Mouse (Mus musculus): ENCODE measurements around the gene Ube3a. TPM values are rescaled to one million over a fixed set of nuclear protein-coding genes. Genes with fewer than 3 reads are reported as not detected.

The Ube3a gene
- total and polyA plus RNA-seq, 3 experiments, result 35.6 to 83.3 (median 45.5) TPM

GRCm38 (mm10) chr7:59192831-59193230 is 35.7 kb upstream of the Ube3a start:
- TF ChIP-seq RAD21 (IDR thresholded peaks at IDR 0.05; ENCODE audit: low read depth, low read length) (no peak), MXI1 (IDR thresholded peaks at IDR 0.05; ENCODE audit: low read depth, low read length) (no peak), USF1 (IDR thresholded peaks at IDR 0.05; ENCODE audit: low read depth, low read length) (no peak), TBP (conservative IDR thresholded peaks at IDR 0.05; ENCODE audit: low read depth, low read length) (no peak), ZKSCAN1 (IDR thresholded peaks at IDR 0.05; ENCODE audit: borderline replicate concordance, low read depth, low read length) (no peak), ETS1 (conservative IDR thresholded peaks at IDR 0.05; ENCODE audit: low read depth, low read length) (no peak), SMC3 (IDR thresholded peaks at IDR 0.05; ENCODE audit: low read depth, low read length) (no peak), ZC3H11A (IDR thresholded peaks at IDR 0.05; ENCODE audit: low read depth, low read length) (no peak), MYC (IDR thresholded peaks at IDR 0.05; ENCODE audit: low read depth, low read length) (no peak), PAX5 (IDR thresholded peaks at IDR 0.05; ENCODE audit: low read length) (no peak), POLR2AphosphoS2 (IDR thresholded peaks at IDR 0.05; ENCODE audit: low read depth, low read length) (no peak)
- no peaks in the 10 kb centered on the region for H3K36me3 ChIP-seq (replicated peaks in 1 of 2; ENCODE audit: control insufficient read depth in 1 of 2, insufficient read depth in 1 of 2, low read length in 1 of 2)
- DNase-seq (ENCODE audit: extremely low read depth), result no peak
- H3K4me2 ChIP-seq (ENCODE audit: insufficient read depth, low read depth, poor library complexity, severe bottlenecking), result no peak overlapping the region
- H3K9me3 ChIP-seq (replicated peaks; ENCODE audit: low read length), result no peaks in the 10 kb centered on the region
- in situ Hi-C loops (cut with MboI; ENCODE audit: low pct_ligation_motif_present, low pct_unique_long_range_greater_than_20kb, low sequenced_read_pairs) (no loop called here), dilution Hi-C loops (cut with MboI; ENCODE audit: extremely low pct_ligation_motif_present, extremely low pct_unique_long_range_greater_than_20kb, low sequenced_read_pairs) (no loop called here)
- H3K4me3 ChIP-seq (replicated peaks in 1 of 3; ENCODE audit: low read depth in 2 of 3, low read length in 2 of 3, poor library complexity in 1 of 3), result no peak overlapping the region
- H3K4me1 ChIP-seq (ENCODE audit: control insufficient read depth in 1 of 2, insufficient read depth in 2 of 2), result peaks cover 0 to 2% of the 10 kb centered on the region in 2 experiments; a peak in 1 of 4 replicates
- H3K27me3 ChIP-seq (replicated peaks), result peaks cover 6% of the 10 kb centered on the region
- H3K9ac ChIP-seq (ENCODE audit: insufficient read depth, low read depth), result no peak overlapping the region
- no peaks in the 10 kb centered on the region for H3K79me2 ChIP-seq (replicated peaks; ENCODE audit: control insufficient read depth, extremely low read depth, insufficient read depth, poor library complexity, severe bottlenecking)
- no peak overlapping the region for H3K27ac ChIP-seq (ENCODE audit: insufficient read depth, low read depth)

DNA sequence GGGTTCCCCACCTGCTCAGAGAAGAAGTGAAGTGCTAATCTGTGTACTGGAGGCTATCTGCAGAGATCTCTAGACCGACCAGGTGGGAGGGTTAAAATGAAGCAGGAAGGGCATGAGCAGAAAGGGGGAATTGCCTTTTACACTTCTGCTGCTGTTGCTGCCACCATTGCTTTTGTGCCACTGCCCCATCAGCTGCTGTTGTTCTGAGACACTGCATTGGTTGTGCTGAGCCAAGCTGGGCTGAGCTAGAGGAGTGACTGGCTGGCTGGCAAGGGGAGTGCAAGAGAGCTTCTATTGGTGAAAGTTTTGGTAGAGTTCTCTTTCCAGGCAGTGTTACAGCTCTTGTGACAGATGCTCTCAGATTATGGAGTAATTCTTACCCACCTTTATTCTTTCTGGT is 13.6 kb upstream of the Ube3a start:
- dilution Hi-C loops (cut with MboI; ENCODE audit: extremely low pct_ligation_motif_present, extremely low pct_unique_long_range_greater_than_20kb, low sequenced_read_pairs) (no loop called here), in situ Hi-C loops (cut with MboI; ENCODE audit: low pct_ligation_motif_present, low pct_unique_long_range_greater_than_20kb, low sequenced_read_pairs) (no loop called here)
- Histone ChIP-seq H3K27me3 (replicated peaks) (peaks cover 2% of the 10 kb centered on the region), H3K4me2 (ENCODE audit: insufficient read depth, low read depth, poor library complexity, severe bottlenecking) (no peak overlapping the region), H3K4me3 (replicated peaks in 1 of 3; ENCODE audit: low read depth in 2 of 3, low read length in 2 of 3, poor library complexity in 1 of 3) (no peak overlapping the region), H3K9me3 (replicated peaks; ENCODE audit: low read length) (no peaks in the 10 kb centered on the region), H3K9ac (ENCODE audit: insufficient read depth, low read depth) (no peak overlapping the region), H3K79me2 (replicated peaks; ENCODE audit: control insufficient read depth, extremely low read depth, insufficient read depth, poor library complexity, severe bottlenecking) (no peaks in the 10 kb centered on the region), H3K36me3 (replicated peaks in 1 of 2; ENCODE audit: control insufficient read depth in 1 of 2, insufficient read depth in 1 of 2, low read length in 1 of 2) (no peaks in the 10 kb centered on the region), H3K4me1 (ENCODE audit: control insufficient read depth in 1 of 2, insufficient read depth in 2 of 2) (no peaks in the 10 kb centered on the region), H3K27ac (ENCODE audit: insufficient read depth, low read depth) (no peak overlapping the region)
- no peak for TF ChIP-seq IRF4 (IDR thresholded peaks at IDR 0.05; ENCODE audit: low read depth, low read length)
- no peak for TF ChIP-seq EP300 (IDR thresholded peaks at IDR 0.05; ENCODE audit: low read length)
- TF ChIP-seq RCOR1 (conservative IDR thresholded peaks at IDR 0.05; ENCODE audit: low read depth, low read length), result no peak
- TF ChIP-seq SIN3A (IDR thresholded peaks at IDR 0.05; ENCODE audit: low read length), result no peak
- no peak for DNase-seq (ENCODE audit: extremely low read depth)

- no peak overlapping the region for H3K9ac ChIP-seq (ENCODE audit: insufficient read depth, low read depth)
- no peaks in the 10 kb centered on the region for H3K79me2 ChIP-seq (replicated peaks; ENCODE audit: control insufficient read depth, extremely low read depth, insufficient read depth, poor library complexity, severe bottlenecking)
- no peak overlapping the region for H3K27ac ChIP-seq (ENCODE audit: insufficient read depth, low read depth)
- no peak overlapping the region for H3K4me2 ChIP-seq (ENCODE audit: insufficient read depth, low read depth, poor library complexity, severe bottlenecking)
- TF ChIP-seq RCOR1 (conservative IDR thresholded peaks at IDR 0.05; ENCODE audit: low read depth, low read length) (no peak), ETS1 (conservative IDR thresholded peaks at IDR 0.05; ENCODE audit: low read depth, low read length) (no peak)
- H3K36me3 ChIP-seq (replicated peaks in 1 of 2; ENCODE audit: control insufficient read depth in 1 of 2, insufficient read depth in 1 of 2, low read length in 1 of 2), result peaks cover 0 to 3% of the 10 kb centered on the region in 2 experiments
- no peak overlapping the region for H3K4me3 ChIP-seq (replicated peaks in 1 of 3; ENCODE audit: low read depth in 2 of 3, low read length in 2 of 3, poor library complexity in 1 of 3)
- no peaks in the 10 kb centered on the region for H3K9me3 ChIP-seq (replicated peaks; ENCODE audit: low read length)
- no peak for DNase-seq (ENCODE audit: extremely low read depth)
- dilution Hi-C loops (cut with MboI; ENCODE audit: extremely low pct_ligation_motif_present, extremely low pct_unique_long_range_greater_than_20kb, low sequenced_read_pairs) (no loop called here), in situ Hi-C loops (cut with MboI; ENCODE audit: low pct_ligation_motif_present, low pct_unique_long_range_greater_than_20kb, low sequenced_read_pairs) (no loop called here)
- no peaks in the 10 kb centered on the region for H3K27me3 ChIP-seq (replicated peaks)
- peaks cover 3 to 4% of the 10 kb centered on the region in 2 experiments; a peak in 1 of 4 replicates for H3K4me1 ChIP-seq (ENCODE audit: control insufficient read depth in 1 of 2, insufficient read depth in 2 of 2)
These were observed 7.3 kb upstream of the Ube3a start for GRCm38 (mm10) chr7:59221244-59221643.
